Mouse (Mus musculus) cerebellum, adult 11-12 months (tissue): ENCODE data around the gene Gm20388.

Experiments used
- DNase-seq: peaks from one replicate; pipeline ENCODE4 v3.0.0; 2022

The Gm20388 gene

DNA sequence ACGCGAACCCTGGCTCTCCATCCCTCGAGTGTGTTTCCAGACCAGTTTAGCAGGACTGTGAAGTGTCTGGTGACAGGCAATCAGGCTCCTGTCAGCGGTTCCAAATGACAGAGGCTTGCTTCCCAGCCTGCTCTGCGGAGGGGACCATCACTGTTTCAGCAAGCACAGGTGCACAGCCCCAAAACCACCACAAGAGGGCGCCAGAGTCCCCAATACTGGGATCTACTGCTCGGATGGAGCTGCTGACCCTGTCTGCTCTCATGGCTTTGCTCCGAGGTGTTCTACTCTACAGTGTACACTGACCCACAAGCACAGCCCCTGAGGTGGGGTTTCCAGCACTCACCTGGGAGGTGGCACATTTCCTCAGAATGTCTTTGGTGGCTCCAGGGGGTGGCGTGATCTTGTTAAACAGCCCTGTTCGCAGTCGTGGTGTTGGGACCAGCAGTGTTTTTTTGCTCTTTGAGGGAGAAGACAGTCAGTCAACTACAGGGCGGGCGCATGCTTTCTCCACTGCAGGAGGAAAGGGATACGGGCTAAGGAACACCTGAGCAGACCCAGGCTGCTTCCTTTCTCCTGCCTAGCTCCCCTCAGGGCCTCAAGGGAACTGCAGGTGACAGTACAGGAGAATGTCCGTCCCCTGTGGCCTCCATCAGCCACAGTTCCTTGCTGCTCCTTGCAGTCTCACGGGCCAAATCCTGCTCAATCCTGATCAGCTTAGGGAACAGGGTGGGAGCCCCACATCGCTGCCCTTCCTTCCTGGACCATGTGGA is 1193.6 kb downstream of the Gm20388 start:
- DNase-seq, result peak; percentile 55

DNA sequence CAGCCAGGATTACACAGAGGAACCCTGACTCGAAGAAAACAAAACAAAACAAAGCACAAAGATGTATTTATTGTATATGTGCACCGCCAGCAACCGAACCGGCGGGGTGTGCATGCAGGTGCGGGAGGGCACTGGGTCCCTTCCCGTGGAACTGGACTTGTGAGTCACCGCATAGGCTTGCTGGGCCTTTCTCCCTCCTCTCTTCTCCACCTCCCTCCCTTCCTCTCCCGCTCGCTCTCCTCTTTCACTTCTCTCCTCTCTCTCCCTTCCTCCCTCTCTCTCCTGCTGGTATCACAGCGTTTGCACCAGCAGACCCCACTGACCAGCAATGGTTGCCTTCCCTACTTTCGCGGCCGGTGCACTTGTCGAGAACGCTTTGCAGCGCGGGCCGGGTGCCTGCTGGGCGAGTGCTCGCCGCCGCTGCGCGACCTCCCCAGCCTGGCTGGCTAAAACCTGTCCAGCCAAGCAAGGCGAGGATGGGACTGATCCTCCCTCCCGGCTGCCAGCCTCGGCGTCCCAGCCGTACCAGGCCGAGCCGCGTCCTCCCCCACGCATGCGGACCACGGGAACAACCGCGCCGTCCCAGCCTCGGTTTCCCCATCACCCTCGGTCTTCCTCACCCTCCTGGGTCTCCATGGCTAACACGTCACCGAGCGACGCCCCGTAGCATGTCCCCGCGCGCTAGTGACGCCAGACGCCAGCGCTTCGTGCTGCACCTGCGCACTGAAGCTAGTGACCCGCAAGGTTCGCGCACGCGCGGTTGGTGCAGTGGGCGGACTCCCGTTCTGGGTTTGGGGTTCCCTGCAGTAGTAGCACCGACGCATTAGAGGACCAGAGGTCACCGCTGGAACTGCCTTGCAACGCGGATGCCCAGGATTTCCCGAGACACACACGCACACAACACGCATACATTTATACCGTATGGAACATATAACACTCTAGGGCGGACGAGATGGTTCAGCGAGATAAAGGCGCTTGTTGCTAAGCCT is 1197.3 kb downstream of the Gm20388 start, which contains the start of gene Mthfsd:
Gene Mthfsd (minus strand): TSS at position 725 of the 989 bp plus-strand sequence.
- peak; percentile 99 for DNase-seq

DNA sequence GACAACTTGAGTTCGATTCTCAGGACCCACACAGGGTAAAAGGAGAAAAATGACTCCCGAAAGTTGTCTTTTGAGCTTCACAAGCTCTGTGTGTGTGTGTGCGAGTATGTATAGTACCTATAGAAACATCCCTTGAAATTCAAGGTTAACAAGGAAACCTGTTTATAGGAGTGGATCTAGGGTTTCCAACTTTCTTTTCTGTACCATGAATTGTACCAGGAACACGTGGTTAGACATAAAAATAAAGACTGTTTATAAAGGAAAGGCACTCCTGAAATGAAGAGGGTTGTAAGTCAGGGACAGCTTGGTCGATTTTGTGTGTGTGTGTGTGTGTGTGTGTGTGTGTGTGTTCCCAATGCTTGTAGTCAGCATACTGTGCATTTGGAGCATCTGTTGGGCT is 1198.0 kb downstream of the Gm20388 start:
- DNase-seq, result no peak

DNA sequence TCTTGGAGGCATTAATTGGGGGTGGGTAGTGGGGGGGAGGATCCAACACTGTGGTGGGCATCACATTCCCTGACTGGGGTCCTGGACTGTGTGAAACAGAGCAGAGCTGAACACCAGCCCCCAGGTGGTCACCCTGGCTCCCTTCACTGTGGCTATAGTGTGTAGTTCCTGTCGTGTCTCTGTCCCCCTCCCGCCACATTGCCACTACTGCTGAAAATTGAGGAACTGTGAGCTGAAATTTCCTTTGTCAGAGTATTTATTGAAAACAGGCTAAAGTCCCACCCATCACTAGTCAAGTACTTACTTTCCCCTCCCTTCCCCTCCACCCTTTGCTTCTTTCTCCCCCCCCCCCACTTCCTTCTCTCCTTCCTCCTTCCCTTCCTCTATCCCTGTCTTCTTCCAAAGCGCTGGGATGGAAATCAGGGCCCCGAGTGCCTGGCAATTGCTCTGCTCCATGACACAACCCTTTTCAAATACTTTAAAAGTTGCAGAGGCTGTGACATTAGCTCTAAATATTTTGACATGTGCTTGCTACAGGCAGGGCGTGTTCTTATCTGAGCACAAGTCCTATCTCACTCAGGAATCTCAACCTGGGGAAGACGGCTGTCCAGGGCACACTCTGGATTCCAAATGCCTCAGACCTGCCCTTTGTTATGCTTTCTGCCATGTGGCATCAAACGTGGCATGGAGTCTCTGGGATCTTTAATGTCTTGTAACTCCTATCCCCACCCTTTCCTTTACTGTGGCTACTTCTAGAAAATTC is 1200.7 kb downstream of the Gm20388 start:
- no peak for DNase-seq

DNA sequence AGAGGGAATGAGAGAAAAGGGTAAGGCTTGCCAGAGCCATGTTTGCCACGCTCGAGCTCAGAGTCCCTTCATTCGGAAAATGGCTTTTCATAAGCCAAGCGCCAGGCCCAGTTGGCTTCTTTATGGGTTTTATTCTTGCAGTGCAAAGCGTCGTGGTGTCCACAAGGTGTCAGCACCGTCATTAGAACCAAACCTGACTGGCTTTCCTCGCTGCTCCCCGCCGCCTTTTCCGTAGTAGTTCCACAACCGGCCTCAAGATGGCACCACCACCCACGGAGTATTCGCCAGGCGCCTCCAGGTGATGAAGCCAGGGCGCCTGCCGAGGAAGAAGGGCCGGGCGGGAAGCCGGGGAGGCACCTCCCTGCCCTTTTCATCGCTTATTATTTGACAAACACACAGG is 1202.6 kb downstream of the Gm20388 start:
- peak; percentile 92 for DNase-seq

DNA sequence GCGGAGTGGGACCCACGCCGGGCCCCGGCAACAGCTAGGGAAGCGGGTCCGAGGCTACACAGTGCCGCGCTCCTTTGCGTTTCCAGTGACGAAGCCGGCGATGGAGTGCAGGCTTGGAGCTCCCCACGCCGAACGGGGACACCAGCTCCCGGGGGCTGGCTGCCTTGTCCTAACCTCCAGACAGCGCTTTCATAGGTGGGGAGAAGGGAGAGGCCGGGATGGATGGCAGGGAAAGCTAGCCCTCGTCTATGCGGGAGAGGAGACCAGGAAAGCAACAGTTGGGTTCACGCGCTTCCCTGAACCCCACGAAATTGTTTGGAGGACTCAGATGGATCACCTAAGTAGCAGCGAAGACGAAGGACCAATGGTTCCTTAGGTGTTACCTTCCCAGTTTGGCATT is 1204.5 kb downstream of the Gm20388 start:
- DNase-seq, result no peak

DNA sequence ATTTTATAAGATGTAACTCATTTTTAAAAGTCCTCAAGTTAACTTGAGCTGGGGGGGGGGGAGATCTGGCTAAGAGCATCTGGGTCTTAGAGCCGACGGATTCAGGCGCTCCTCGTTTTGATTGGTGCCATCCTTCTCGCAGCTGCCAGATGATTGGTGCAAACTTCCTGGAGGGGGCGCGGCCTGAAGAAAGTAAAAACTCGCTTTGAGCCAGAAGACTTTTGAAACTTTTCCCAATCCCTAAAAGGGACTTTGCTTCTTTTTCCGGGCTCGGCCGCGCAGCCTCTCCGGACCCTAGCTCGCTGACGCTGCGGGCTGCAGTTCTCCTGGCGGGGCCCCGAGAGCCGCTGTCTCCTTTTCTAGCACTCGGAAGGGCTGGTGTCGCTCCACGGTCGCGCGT is 1205.3 kb downstream of the Gm20388 start, which contains the start of gene Foxc2:
Gene Foxc2 (plus strand): TSS at position 224 of the 400 bp plus-strand sequence.
- DNase-seq, result peak; percentile 23

DNA sequence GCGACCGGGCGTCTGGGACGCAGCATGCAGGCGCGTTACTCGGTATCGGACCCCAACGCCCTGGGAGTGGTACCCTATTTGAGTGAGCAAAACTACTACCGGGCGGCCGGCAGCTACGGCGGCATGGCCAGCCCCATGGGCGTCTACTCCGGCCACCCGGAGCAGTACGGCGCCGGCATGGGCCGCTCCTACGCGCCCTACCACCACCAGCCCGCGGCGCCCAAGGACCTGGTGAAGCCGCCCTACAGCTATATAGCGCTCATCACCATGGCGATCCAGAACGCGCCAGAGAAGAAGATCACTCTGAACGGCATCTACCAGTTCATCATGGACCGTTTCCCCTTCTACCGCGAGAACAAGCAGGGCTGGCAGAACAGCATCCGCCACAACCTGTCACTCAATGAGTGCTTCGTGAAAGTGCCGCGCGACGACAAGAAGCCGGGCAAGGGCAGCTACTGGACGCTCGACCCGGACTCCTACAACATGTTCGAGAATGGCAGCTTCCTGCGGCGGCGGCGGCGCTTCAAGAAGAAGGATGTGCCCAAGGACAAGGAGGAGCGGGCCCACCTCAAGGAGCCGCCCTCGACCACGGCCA is 1206.0 kb downstream of the Gm20388 start:
- no peak for DNase-seq

DNA sequence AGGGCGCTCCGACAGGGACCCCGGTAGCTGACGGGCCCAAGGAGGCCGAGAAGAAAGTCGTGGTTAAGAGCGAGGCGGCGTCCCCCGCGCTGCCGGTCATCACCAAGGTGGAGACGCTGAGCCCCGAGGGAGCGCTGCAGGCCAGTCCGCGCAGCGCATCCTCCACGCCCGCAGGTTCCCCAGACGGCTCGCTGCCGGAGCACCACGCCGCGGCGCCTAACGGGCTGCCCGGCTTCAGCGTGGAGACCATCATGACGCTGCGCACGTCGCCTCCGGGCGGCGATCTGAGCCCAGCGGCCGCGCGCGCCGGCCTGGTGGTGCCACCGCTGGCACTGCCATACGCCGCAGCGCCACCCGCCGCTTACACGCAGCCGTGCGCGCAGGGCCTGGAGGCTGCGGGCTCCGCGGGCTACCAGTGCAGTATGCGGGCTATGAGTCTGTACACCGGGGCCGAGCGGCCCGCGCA is 1206.6 kb downstream of the Gm20388 start:
- no peak for DNase-seq

DNA sequence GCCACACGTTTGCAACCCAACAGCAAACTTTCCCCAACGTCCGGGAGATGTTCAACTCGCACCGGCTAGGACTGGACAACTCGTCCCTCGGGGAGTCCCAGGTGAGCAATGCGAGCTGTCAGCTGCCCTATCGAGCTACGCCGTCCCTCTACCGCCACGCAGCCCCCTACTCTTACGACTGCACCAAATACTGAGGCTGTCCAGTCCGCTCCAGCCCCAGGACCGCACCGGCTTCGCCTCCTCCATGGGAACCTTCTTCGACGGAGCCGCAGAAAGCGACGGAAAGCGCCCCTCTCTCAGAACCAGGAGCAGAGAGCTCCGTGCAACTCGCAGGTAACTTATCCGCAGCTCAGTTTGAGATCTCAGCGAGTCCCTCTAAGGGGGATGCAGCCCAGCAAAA is 1207.3 kb downstream of the Gm20388 start:
- no peak for DNase-seq

DNA sequence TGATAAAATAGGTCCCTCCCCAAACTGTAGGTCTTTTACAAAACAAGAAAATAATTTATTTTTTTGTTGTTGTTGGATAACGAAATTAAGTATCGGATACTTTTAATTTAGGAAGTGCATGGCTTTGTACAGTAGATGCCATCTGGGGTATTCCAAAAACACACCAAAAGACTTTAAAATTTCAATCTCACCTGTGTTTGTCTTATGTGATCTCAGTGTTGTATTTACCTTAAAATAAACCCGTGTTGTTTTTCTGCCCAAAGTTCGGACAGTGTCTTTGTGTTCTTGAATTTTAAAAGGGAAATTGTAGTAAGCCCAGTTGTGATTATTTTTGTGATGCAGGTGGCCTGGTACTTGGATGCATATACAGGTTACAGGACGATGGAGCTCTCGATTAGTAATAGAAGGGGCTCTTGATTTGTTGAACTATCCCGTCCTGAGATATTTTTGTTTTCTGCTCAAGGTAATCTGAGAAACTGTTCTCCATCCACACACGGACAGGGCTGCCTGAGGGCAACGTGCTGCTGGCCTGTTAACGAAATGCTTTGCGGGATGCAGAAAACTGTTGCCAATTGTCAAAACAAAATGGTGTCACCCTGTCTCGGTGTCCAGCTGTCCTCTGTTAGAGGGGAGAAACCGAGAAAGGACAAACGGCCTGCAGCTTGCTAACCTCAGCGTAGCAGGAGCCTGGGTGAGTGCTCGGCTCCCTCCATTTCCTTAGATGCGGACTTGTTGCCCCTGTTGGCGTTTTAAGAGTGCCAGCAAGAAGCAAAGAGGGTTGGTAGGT is 1208.2 kb downstream of the Gm20388 start:
- DNase-seq, result no peak

DNA sequence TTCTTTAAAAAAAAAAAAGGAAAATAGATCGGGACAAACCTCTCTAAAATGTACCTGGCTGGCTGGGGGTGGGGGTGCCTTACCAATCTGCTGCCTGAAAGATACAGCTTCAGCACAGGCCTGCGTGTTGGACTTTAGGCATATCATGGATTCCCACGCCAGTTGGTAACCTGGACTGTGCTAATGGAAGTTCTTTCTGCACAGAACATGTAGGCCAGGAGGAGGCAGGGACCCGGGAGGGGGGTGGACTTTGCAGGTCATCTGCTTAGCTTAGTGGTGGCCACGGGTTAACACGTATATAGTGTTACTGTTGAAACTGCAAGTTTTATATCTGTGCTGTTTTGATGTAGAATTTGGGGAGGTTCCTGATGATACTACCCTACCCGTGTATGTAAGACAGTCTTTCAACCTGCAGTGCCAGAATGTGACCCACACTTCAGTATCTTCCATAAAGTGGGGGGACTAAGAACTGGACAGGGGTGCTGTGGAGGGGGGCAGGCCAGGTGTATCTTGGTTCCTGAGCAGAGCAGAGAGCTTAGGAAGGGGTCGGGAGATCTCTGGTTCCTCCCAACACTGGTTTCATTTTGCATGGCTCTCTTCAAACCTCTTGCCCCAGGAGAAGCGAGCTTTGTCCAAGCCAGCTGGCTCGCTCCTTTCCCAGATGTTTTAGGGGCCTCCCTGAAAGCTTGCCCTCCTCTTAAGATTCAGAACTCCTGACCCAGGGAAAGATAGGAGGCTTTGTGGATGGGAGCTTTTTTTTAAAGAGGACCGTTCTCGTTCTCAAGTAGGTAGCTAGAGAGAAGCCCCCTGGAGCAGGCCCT is 1209.2 kb downstream of the Gm20388 start:
- DNase-seq, result no peak

DNA sequence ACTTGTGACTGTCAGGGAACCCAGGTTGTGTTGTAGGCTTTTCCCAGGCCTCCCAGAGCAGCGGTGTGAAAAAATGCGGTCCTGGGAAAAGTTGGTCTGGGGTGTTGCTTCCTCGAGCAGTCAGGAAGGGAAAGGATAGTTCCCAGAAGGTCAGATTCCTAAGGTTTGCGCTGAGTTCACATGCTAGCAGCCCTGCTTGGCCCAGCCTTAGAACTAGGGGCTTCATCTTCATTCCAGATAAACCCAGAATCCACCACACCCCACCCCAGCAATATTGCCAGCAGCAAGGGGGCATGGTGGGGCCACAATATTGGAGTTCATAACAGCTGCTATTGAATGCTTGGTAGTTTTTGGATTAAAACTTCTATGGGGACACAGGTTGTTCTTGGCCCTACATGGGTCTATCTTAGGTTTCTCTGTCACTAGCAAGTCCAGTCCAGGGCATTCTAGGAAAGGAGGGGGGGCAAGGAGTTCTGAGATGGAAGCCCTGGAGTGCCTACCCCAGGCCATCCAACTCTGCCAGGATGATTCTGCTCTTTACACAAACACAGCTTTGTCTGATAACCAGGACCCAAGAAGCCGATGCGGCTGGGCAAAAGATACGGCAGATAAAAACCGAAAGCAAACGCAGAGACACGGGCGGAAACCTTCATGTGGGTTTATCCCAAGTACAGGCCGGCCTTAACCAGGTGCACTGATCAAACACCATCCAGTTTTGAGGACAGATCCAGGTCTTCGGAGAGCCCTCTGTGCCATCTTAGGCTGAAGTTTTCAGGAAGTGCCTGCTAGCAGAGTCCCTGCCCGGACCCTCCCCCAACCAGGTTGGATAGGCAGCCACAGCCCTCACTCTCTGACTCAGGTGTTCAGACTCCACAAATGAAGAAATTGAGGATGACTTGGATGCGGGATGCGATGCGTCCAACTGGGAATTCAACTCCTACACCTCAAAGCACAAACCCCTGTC is 1210.1 kb downstream of the Gm20388 start:
- DNase-seq, result no peak

DNA sequence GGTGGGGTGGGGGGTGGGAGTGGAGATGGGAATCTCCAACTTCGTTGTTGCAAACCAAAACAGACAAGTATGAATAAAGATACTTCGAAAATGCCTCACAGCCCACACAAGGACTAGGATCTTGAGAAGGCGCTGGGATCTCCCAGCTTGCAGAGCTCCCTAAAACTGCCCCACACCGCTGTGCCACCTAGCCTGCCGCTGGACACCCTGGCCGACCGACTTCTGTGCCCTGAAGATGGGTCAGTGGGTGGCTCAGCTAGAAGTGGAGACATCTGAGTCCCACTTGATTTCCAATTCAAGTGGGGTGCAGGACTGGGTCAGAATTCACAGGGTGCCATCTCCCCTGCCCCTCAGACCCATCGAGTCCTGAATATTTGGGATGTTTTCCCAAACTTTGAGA is 1211.1 kb downstream of the Gm20388 start:
- DNase-seq, result no peak

DNA sequence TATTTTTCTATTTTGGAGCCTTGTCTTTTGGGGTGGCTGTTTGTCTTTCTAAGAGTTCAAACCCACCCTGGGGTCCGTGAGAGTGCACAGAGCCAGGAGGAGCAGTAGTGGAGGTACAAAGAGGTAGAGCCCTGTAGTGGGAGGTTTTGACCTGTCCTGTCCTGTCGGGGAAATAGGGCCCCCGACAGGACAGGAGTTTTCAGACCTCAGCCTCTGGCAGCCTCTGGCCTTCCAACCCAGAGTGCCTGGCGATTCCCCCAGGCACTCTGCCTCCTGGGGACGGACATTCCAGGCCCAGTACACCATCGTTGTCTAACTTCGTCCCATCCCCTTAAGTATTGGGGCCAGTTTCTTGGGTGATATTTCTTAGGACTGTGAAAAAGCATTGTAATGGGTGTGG is 1211.7 kb downstream of the Gm20388 start:
- DNase-seq, result no peak

DNA sequence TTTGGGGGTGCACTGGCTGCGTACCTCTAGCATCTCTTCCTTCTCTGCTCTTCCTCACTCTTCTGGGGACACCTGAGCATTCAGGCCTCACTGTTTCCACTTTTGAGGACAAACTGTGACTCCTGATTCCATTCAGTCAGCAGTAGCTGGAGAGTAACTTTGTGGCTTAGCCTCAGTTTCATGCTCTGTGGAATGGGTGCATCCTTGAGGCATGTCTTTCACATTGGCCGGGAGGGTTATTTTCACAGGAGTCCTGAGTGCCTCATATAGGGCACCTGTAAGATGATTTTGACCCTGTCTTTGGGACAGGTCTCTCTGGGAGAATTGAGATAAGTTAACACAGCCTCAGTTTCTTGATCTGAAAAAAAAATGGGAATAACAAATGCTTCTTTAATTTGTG is 1212.5 kb downstream of the Gm20388 start:
- no peak for DNase-seq

DNA sequence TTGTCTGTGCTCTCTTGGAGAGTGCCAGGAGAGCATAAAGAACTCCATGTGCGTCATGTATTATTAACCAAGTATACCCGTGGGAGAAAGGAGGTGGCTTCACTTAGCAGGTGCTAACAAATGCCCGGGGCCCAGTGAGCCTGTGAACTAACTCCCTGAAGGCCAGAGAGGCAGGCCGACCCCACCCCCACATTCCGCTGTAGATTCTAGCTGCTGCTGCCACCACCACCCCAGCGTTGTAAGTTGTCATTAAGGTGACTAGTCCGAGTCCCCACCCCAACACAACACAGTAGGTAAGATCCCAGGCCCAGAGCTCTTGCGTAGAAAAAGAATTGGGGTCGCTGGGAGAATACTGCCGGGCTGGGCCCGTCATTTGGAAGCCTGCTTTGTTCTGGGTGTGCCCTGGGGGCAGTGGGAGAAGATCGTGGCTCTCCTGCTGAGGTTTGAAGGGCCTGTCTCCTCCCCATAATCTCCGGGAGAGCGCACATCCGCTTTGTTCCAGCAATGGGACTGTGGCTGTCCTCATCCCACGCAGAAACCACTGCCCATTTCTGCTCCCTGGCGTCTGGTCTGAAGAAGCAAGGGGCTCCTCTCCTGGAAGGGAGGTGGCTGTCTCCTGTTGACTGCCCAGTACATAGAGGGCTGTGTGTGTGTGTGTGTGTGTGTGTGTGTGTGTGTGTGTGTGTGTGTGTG is 1214.1 kb downstream of the Gm20388 start:
- DNase-seq, result no peak

DNA sequence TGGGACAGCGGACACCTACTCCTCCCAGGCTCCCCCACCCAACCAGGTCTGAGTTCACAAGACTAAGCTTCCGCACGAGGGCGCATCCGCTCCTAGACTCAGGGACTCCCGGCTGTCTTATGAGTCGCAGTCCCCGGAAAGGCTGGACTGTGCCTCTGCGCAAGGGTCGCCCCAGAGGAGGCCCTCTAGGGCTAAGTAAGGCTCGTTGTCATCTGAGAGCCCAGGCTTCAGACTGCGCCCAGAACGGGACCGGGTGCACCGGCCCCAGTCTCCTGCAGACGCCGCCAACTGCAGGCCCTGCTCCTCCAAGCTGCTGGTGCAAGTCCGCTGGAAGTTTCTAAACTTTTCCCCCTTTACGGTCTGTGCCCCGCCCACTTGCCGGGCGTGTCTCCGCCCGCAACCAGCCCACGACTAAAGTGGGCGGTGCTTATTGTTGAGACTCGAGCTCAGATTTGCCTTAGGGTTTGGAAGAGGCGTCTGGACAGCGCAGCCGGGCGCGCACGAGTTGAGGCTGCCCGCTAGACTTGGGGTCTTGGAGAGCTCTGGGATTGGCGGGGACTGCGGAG is 1214.8 kb downstream of the Gm20388 start:
- DNase-seq, result no peak
